Mouse (Mus musculus) brown adipose tissue, adult 24 weeks (tissue): ENCODE data around the gene Zfp592. TPM values are rescaled to one million over a fixed set of nuclear protein-coding genes. Genes with fewer than 3 reads are reported as not detected.

ENCODE experiments used
- H3K27ac ChIP-seq: fragments of 200-500 bp; replicated peaks from 2 replicates; pipeline ENCODE4 v1.5.1; 2012; ENCODE audit warnings: low read depth, mild to moderate bottlenecking, low read length
- H3K4me1 ChIP-seq: fragments of 200-500 bp; 2 replicates; pipeline ENCODE4 v1.6.1; 2012; ENCODE audit warnings: low read length, mixed read lengths; ENCODE audit not compliant: control insufficient read depth, insufficient read depth, insufficient read length
- H3K4me3 ChIP-seq: fragments of 200-500 bp; 2 replicates; pipeline ENCODE4 v1.5.1; 2012; ENCODE audit warnings: low read depth, mild to moderate bottlenecking, low read length, moderate library complexity; ENCODE audit not compliant: insufficient read depth
- polyA plus RNA-seq: library from polyadenylated mRNA; stranded (reverse); fragments of >200 nt; gene quantifications from 2 replicates; pipeline ENCODE4 v1.2.4, GENCODE M21; 2012; ENCODE audit not compliant: missing spikeins, insufficient read depth, insufficient read length

The Zfp592 gene
- polyA plus RNA-seq, 1 experiment, result 15.6 TPM

DNA sequence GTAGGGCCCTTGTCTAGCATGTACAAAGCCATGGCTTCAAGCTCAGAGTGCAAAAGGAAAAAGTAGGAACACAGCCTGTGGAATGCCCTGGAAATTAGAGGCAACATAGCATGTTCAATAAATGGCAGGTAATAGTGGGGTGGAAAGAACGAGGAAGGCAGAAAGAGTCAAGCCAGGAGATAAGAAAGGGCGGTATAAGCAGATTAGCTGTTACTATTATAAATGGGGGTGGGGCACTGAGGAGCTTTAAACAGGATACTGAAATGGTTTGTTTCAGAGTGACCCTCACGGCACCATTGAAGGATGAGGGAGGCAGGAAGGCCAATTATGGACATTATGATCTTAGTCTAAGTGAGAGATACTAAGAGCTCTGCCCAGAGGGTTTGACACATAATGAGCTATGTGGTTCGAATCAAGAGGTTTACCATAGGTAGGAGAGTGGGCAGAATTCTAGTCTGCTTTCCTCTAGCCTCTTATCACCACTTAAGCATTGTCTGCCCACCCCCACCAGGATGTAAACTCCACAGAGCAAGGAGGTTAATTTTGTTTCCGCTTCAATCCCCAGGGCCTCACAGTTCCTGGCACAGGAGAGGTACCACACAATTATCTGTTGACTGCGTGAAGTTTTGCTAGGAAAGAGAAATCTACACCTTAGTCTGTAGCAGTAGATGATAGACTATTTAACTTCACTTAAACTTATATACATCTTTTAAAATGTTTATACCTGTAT, 6.9 kb upstream of the Zfp592 start:
- Histone ChIP-seq H3K4me1 (no peaks in the 10 kb centered on the region), H3K4me3 (no peak overlapping the region), H3K27ac (no peak overlapping the region)

DNA sequence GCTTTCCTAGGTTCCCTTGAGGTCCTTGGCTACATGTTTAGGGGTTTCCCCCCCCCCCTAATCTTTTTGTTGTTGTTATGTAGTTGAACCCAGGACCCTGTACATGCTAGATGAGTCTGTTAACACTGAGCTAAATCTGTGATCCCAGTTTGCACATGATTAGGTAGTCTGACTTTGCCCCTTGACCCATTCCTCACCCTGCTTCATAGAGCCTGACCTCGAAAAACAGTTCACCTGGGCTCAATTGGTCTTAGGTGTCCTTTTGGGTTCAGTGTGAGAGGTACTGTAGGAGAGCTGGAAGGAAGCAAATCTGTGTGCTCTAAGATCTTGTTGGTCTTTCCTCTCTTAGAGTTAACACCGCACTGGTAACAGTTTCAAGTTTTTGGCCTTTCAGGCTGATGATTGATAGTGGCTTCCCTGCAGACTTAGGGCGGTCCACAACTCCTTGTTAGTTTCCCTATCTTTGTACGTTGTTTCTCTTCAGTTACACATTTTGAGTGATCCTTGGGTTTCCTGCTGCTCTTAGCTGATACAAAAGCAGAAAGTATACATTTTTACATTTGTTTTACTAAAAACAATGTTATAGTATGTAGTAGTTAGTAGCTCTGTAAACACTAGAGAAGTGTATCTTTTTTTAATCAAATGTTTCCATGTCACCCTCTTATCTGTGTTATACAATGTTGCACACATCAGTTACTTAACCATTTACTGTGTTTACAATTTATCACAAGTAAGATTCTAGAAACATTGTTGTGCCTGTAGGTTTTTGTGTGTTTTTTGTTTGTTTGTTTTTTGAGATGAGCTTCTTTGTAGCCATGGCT, 5.5 kb upstream of the Zfp592 start:
- no peak overlapping the region for H3K4me3 ChIP-seq
- H3K27ac ChIP-seq, result no peak overlapping the region
- H3K4me1 ChIP-seq, result peaks cover 6% of the 10 kb centered on the region; the same call in 1 of the 2 replicates

DNA sequence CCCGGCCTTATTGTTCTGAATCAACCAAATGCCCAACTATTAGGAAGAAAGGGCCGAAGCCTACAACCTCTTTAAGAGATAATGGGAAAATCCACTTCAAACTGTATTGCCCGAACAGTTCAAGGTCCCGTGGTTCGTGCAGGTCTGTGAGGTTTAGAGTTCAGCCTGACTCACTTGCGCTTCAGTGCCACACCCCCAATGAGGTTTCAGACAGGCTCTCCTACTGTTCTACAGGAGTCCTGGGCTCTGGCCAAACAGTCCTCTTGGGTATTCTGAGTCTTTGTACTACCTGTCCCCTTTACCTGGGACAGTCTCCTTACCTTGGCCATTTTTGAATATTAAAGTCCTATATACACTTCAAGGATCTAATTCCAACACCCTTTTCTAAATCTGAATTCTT, 3.2 kb upstream of the Zfp592 start:
- H3K4me3 ChIP-seq, result no peak overlapping the region

DNA sequence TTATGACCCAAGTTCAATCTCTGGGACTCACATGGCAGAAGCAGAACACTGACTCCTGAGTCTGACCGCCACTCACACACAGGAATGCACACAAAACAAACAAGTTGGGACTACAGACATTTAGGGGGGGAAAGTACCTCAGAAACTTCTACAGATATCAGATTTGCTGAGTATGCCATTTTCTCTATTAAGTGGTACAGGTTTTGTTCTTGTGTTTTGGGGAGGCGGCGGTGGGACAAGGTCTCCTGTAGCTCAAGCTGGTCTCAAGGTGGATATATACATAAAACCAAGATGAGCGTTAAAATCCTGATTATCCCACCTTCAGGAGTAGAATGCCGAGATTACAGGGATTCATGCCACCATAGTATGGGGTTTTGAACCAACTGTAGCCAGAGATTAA, 1.9 kb upstream of the Zfp592 start:
- H3K4me3 ChIP-seq, result no peak overlapping the region
- H3K4me1 ChIP-seq, result peaks cover 11% of the 10 kb centered on the region; the same call in 1 of the 2 replicates
- no peak overlapping the region for H3K27ac ChIP-seq

More for the DNA sequence above, 3.2 kb upstream of the Zfp592 start:
- H3K4me1 ChIP-seq, result peaks cover 6% of the 10 kb centered on the region; the same call in 1 of the 2 replicates
- no peak overlapping the region for H3K27ac ChIP-seq

DNA sequence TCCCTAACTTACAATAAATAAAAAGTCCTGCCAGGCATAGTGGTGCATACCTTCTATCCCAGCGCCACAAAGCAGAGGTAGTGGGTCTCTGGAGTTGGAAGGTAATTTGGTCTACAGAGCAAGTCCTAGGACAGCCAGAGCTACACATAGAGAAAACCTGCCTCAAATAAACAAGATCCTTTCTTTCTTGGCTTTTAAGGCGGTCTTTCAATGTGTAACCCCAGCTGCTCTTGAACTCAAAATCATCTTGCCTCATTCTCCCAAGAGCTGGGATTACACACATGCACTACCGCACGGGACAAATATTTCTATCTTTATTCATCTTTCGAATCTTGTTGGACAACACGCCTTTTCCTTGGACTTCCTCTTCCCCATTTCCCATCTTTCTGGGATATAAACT, 1.4 kb upstream of the Zfp592 start:
- Histone ChIP-seq H3K27ac (peak overlapping the region; percentile 68; the same call in 1 of the 2 replicates), H3K4me1 (peaks cover 11% of the 10 kb centered on the region; the same call in 1 of the 2 replicates), H3K4me3 (peak overlapping the region; percentile 68; the same call in 1 of the 2 replicates)

DNA sequence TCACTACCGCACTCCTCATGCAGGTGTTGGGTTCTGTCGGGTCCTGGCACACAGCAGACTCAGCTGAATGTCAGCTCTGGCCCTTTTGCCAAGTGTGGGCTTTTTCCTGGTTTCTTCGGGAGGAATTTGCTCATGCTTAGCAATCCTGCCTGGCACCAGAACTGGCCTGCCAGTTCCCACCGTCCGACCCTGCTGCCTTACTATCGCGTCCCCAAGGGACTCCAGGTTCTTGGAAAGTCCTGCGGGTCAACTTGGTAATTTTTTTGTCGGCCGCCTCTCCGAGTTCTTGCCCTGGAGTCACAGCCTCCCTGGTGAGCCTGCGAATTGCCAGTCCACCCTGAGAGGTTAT, 876 bp upstream of the Zfp592 start:
- Histone ChIP-seq H3K4me1 (peaks cover 15% of the 10 kb centered on the region; the same call in 1 of the 2 replicates), H3K27ac (peak overlapping the region; percentile 68), H3K4me3 (peak overlapping the region; percentile 68)

DNA sequence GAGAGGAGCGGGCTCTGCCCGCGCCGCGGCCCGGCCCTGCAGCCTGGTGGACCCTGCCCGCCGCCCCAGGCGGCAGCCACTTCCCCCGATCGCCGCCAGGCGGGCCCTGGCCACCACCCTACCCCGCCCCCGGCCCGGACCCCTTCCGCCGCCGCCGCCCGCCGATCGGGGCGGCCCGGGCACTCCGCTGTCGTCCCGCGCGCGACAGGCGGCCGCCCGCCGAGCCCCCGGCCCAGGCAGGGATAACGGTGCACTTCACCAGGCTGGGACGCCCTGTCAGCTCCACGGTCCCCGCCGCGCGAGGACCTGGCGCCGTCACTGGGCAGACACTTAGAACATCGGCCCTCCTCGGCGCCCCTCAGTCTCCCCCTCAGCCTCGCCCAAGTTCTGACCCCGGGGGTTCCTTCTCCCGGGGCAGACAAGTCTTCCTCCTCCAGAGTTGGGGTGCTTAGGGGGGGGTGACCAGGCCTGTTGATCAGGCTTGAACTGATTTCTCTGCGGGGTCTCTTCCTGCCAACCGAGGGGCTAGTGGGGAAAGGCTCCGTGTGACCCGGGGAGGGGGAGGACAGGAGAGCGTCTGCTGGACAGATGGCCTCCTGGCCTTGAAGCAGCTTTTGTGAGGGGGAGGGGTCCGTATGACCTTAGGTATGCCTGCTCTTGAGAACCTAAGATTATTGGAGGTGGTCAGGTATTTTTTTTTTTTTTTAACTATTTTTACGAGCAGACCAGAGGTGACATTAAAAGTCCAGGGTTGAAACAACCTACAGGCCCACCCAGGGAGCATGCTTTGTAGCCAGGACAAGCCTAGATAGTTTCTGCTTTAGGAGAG, 567 bp downstream of the Zfp592 start:
- Histone ChIP-seq H3K27ac (peak overlapping the region; percentile 66), H3K4me3 (peak overlapping the region; percentile 88), H3K4me1 (peaks cover 18% of the 10 kb centered on the region; the same call in 1 of the 2 replicates)

DNA sequence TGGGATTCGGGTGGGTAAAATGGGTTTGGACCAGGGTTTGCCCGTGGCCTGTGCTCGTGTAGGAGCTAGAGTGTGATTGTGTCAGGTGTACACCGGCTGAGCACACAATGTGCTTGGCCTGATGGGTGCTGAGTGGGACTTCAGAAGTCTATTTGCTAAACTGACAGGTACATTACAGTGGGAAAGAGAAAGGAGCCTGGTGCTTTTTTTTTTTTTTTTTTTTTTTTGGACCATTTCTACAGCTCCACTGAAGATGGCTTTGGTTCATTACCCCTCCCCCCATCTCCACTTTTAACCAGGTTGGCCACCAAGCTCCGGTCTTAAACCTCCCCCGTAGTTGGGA, 1.2 kb downstream of the Zfp592 start:
- peak overlapping the region; percentile 38; the same call in 1 of the 2 replicates for H3K27ac ChIP-seq
- peaks cover 18% of the 10 kb centered on the region; the same call in 1 of the 2 replicates for H3K4me1 ChIP-seq
- H3K4me3 ChIP-seq, result peak overlapping the region; percentile 88

DNA sequence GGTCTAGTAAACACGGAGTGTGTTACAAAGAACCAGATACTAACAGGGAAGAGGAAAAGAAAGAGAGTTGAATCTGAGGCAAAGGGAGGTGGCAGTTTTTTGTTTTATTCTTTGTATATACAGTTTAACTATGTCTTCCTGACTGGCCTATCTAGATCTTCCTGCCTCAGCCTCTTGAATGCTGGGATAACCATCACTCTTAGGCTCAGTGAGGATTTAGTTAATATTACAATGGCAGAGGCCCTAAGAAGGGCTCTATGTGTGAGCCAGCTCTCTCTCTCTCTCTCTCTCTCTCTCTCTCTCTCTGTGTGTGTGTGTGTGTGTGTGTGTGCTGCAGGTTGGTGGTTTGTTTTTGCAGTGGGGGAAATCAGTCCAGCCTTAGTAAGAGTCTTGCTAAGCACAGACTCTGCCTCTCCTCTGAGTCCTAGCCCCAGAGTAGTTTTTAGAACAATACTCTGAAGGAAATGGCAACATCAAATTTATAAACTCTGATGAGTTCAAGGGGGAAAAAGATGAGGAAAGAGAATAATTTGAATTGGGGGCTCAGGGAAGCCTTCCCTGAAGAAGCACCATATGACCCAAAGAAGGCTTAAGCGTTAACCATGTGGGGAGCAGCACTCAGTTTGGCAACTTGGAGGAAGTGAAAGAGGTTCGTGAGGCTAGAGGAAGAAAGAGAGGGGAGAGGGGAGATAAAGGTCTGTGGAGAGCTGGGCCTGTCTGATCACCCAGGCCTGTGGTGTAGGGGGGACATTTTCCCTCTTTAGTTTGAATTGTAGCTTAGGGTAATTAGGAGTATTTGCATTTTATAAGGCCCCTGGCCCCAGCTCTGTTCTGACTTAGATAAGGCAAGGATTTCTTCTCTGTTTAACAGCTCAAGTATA, 2.0 kb downstream of the Zfp592 start:
- peak overlapping the region; percentile 37; the same call in 1 of the 2 replicates for H3K27ac ChIP-seq
- H3K4me1 ChIP-seq, result peaks cover 23% of the 10 kb centered on the region; the same call in 1 of the 2 replicates
- peak overlapping the region; percentile 32 for H3K4me3 ChIP-seq

DNA sequence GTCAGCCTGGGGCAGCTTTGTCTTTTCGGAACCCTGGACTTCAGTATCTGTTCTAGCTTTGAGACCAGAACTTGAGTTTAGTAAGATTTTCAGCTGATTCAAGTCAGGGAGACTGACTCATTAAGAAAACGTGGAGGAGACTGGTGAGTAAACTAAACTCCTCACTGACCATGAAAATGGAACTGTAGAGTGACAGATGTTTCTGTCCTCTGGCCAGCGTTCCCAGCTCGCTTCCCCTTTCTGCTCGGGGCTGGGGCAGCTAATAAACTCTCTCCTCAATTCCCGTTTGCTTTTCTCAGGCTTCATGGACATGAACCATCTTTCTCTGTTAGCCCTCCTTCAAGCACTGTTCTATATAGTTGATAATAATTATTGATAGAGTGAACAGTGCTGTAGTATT, 4.3 kb downstream of the Zfp592 start:
- H3K4me3 ChIP-seq, result no peak overlapping the region
- no peak overlapping the region for H3K27ac ChIP-seq
- peaks cover 22% of the 10 kb centered on the region for H3K4me1 ChIP-seq

DNA sequence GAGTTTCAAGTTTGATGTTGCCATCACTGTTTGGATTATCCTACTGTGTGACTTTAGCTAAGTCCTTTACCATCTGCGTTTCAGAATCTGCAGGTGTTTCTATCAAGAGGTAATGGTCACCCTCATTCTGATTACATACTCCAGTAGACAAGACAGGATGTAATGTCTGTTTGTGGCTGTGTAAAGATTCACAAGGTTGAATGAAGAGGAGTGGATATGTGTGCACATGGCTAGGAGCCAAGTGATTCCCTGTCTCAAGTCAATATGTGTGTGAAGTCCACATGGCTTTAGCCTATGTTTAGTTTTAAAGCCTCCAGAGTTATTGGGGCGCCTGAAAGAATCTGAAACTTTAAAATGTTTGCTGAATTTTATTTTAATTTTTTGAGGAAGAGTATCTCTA, 6.1 kb downstream of the Zfp592 start:
- Histone ChIP-seq H3K4me3 (no peak overlapping the region), H3K4me1 (peaks cover 22% of the 10 kb centered on the region), H3K27ac (no peak overlapping the region)

DNA sequence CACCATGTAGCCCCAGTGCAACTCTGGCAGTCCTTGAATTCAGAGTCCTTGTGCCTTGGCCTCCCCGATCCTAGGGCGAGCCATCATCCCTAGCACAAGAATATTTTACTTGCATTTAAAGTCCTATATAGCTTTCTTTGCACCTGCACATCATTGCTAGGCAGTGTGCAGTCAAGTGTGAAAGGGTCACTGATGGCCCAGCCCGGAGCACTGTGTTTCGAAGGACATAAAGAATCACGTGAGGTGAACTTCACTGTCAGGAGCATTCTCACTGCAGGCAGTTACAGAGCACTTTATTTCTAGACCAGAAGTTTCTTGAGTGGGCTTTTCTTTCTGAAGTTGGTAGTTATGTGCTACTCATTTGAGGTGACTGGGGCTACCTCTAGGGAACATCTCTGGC, 8.4 kb downstream of the Zfp592 start:
- peaks cover 20% of the 10 kb centered on the region for H3K4me1 ChIP-seq

DNA sequence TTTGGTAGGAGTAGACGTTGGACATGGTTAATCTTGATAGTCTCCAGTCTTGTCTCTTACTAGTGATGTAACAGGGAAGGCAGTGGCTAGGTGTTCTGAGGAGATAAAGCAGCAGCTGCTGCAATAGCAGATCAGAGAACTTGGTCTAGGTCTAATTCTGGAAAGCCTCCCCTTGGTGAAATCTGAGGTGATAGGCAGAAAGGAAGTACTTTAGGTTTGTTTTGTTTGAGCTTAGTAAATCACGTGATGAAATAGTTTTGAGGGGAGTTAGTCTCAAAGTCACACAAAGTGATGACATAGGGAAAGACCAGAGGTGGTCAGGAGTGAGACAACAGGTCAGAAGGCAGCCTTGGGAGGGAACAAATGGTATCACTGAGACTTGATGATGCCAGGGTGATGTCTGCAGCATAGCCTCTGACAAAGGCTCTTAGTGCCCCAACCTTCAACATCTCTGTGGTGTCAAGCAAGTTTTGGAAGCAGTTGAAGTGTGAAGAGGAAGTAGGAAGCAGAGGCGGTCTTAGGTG, 11.1 kb downstream of the Zfp592 start:
- Histone ChIP-seq H3K4me1 (peaks cover 18% of the 10 kb centered on the region), H3K4me3 (no peak overlapping the region), H3K27ac (no peak overlapping the region)

More for the DNA sequence above, 8.4 kb downstream of the Zfp592 start:
- H3K27ac ChIP-seq, result no peak overlapping the region
- H3K4me3 ChIP-seq, result no peak overlapping the region

DNA sequence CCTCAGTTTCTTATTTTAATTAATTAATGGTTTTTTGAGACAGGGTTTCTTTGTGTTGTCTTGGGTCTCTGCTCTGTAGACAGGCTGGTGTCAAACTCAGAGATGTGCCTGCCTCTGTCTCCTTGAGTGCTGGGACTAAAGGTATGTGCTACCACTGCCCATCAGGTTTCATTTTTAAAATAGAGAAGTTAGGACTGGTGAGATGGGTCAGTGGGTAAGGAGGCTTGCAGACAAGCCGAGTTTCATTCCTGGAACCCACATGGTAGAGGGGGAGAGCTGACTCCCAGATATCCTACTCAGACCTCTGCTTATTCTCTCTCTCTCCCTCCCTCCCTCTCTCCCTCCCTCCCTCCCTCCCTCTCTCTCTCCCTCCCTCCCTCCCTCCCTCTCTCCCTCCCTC, 12.5 kb downstream of the Zfp592 start:
- no peak overlapping the region for H3K4me3 ChIP-seq
- H3K27ac ChIP-seq, result no peak overlapping the region
- peaks cover 11% of the 10 kb centered on the region for H3K4me1 ChIP-seq
